Mouse (Mus musculus) megakaryocyte-erythroid progenitor cell, adult 5-6 weeks (primary cell): ENCODE measurements around the gene Akirin1. TPM values are rescaled to one million over a fixed set of nuclear protein-coding genes. Genes with fewer than 3 reads are reported as not detected.

Experiments
- ATAC-seq: replicated peaks from 2 replicates; pipeline ENCODE4 v1.8.0; 2016; ENCODE audit warnings: mild to moderate bottlenecking, inconsistent platforms; ENCODE audit not compliant: severe bottlenecking, poor library complexity, low FRiP score, low TSS enrichment
- total RNA-seq, 2 experiments: library from RNA; stranded (forward) in 1 of 2; stranded (reverse) in 1 of 2; fragments of 200-1000, 215-1000 nt in 1 of 2; fragments of >200 nt in 1 of 2; fragmentation: Nextera tagmentation in 1 of 2; gene quantifications; 2 replicates each; pipeline ENCODE4 v1.2.3; 2014 to 2017

The Akirin1 gene
- total RNA-seq (2014; fragmentation: Nextera tagmentation) (27.4 and 34.6 TPM in 2 replicates), total RNA-seq (2017) (16.7 and 20.1 TPM in 2 replicates)

DNA sequence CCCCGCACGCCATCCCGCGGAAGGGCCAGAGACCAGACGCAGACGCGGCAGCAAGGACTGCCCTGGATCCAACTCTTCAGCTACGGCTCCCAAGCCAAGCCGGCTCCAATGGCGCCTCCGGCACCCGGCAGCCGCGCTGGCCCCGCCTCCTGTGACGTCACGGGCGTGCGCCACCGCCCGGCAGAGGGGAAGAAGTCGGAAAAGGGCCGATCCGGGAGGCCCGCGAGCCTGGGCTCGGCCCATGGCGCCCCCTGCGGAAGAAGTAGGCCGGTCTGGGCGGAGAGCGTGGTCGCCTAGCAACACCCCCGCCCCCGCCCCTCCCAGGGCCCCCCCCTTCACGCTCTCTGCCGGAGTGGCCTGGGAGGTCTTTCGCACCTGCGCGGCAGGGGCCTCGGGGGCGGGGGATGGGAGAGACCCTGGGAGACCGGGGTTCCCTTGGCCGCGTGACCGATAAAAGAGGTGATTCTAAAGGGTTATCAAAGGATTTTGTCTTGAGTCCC, at the start of gene Akirin1:
Gene Akirin1, minus strand, starts transcription at position 194 of the 500 bp plus-strand sequence.
- ATAC-seq: peak; percentile 91

DNA sequence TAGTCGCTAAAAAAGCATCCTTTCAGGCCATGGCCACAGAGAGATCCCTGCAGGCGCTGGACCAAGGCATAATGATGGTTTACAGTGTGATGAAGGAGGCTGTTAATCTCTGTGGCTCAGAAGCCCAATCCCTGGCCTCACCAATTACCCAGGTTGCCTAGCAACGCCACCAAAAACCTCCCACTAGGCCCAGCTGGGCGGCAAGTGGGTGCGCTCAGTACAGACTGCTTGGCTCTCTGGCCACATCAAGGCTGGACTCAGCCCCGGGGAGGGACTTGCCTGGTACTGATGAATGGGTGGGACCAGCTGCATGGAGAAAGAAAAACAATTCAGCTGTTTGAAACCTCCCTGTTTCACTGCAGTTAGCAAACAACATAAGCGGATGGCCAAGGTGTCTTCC, 47.7 kb upstream of the Akirin1 start:
- no peak for ATAC-seq

DNA sequence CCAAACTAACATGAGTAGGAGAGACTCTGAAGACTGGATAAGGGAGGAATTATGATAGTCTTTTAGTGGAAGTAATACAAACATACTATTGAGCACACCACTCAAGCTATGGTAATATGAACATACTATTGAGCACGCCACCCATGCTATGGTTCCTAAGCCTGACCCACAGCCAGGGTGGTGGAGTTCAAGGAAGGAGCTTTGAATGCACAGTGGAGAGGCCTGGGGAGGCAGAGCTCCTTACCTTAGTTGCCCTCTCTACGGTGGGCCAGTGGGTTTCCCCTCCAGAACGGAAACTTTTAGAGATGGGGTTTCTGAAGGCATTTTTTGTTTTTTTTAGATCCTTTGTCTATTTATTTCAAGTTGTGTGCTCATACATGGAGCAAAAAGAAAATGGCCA, 47.3 kb upstream of the Akirin1 start:
- ATAC-seq: no peak

DNA sequence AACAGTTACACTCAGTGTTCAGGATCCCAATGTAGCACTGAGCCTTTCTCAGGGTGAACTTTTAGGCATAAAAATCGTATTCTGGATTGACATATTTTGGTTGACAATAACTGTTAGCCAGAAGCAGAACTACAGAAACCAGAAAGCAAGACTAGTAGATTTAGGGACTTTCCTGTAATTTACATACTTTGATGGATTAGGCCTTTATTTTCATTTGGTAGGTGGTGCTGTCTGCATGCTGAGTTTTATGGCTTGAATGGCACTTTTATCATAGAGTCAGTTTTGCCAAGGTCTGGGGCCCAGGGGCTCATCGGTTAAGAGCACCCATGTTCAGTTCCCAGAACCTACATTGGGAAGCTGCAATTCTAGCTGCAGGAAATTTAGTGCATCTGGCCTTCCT, 44.9 kb upstream of the Akirin1 start:
- ATAC-seq: no peak

DNA sequence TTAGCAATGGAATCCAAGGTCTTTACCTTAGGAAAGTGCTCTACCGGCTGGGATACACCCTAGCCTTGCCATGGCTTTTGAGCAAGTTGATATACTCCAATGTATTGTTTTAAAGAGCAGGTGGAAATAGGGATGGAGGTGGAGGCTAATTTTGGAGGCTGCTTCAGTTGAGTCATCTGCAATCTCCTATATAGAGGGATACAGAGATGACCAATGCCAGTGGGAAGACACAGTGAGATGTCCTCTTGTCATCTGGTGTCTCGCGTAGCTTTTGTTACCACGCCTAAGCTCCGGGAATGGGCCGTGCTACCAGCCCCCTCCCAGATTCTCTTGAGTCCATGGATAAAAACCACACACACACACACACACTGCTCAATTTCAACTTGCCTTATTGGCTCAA, 43.0 kb upstream of the Akirin1 start:
- ATAC-seq: no peak

DNA sequence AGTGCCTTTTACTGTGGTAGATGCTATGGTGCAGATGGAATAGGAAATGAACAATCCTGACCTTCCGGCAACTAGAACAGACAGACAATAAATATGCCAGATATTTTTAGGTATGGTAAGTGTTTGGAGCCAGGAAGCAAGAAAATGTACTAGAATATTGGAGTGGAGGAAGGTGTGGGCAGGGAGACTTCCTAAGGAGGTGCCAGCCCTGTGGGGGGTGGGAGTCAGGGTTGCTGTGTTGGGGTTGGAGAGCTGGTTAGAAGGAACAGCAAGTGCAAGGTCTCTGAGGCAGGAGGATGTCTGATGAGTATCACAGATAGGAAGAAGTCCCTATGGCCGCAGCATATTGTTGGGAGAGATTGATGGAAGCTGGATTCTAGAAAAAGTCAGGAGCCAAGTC, 42.5 kb upstream of the Akirin1 start:
- ATAC-seq: no peak

DNA sequence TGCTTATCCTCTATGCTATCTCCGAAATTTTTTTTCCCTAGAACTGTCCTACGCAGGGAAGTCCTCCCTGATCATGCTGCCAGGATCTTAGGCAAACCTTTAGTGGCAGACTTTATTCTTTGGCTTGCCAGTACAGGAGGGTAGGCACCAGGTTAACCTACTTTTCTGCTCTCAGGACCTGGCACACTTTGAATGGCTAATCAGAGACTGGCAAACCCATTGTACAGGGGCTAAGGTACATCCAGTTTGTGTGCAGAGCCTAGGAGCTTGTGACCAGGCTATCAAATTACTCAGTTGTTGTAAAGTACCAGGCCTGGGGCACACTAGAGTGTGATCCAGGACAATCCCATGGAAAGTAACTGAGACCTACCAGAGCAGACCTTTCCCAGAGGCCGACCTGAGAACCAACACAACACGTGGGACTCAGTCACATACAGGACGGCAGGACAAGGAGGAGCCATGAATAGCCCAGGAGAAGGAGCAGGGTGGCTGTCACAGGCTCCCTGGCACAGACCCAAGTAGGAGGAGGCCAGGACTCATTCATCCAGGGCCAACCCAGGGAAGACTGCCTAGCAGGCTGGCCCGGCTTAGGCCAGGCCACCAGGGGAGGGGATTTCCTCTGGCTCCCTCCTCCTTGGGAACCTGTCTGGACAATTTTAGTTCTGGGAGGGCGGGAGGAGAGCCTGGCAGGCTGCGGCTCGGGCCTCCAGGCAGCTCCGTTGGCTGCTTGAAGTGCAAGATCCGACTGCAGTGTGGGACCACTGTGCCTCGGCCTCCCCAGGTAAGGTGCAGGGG, 37.2 kb upstream of the Akirin1 start, which contains the start of gene Rhbdl2:
Gene Rhbdl2, plus strand, starts transcription at position 684 of the 795 bp plus-strand sequence.
- no peak; the same call in 1 of the 2 replicates for ATAC-seq

DNA sequence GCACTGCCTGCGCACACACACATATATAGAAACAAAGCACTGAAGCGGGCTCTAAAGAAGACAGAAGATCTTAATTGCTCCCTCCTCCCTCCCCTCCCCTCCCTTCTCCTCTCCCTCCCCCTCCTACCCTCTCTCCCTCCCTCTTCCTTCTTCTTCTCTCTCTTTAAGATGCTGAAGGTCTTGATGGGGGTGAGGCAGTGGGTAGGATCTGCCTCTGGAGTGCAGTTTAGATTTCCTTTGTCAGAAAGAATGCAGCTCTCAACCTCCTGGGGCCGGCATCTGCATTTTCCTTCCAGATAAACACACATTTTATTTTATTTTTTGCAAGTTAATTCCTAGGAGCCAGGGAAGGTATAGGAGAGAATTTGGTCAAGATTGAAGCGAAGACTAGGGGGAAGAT, 18.1 kb upstream of the Akirin1 start:
- ATAC-seq: no peak

DNA sequence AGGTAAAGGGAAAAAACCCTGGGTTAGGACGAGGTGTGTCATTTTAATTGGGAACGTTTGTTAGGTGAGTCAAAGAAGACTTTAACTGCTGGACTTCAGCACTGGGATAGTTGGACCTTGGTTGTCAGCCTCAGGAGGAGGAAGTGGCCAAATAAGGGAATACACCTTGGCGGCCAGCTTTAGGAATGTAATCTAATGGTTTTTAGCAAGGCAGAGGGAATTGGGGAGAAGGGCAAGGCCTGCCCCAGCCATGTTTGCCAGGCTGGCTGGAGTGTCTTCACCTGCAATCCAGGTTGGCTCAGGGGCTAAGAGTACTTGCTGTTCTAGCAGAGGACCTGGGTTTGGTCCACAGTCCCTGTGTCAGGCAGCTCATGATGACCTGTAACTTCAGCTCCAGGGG, 17.7 kb upstream of the Akirin1 start:
- ATAC-seq: no peak

DNA sequence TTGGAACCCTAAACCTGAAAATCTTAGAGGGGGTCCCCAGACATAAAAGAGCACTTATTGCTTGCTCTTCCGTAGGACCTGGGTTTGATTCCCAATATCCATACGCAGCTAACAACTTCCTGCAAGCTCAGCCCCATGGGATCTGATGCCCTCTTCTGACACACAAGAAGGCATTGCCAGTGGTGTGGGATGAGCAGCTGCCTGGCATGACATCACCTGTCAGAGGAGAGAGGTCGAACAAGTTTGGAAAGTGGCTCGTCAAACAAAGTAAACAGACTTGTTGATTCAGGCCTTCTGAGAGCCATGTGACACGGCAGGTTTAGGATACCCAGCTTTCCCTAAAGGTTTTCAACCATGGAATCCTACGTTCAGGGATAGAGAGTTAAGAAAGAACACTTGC, 14.9 kb upstream of the Akirin1 start:
- ATAC-seq: no peak

DNA sequence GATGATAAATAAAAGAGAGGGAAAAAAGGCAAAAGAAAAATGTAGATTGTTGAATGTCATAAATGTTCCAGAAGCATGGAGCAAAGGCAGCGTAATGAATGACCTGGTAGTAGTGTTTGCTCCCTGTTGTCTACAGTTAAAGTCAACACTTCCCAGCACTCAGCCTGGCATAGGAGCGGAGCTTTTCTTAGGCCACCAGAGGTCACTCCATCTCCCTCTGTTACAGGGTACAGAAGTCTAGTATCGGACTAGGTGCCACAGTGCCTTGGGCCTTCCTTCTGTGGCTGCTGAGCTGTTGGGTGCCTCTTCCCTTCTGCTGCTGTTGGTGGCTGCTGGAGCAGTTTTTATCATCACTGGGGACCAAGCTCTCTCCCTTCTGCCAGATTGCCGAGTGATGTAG, 8.2 kb upstream of the Akirin1 start:
- peak; percentile 78 for ATAC-seq

DNA sequence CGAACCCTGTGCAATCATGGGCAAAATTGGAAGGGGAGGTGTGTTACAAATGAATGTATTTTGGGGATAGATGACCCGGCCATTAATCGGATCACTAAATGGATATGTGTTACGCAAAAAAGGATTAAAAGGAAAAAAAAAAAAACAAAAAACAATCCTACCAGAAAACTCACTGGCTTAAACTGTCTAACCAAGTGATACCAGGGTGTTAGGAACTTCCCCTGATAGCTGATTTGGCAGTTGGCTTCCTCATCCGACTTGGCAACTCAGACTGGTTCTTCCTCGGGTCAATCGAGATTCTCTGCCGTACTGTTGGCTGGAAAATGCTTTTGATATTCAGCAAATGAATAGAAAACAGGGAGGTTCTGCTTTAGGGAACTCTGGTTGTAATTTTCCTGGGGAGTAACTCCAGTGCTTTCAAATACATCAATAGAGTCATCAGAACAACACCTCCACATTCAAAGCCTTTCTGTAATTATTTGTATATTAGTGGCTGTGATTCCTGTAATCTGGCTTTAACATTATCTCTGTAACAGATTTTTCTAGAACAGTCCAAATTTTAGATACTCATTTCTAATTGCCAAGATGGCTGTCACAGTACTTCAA, 665 bp upstream of the Akirin1 start:
- ATAC-seq: 0 out of 2 replicates have a peak, but pooled peaks have one; percentile 27

DNA sequence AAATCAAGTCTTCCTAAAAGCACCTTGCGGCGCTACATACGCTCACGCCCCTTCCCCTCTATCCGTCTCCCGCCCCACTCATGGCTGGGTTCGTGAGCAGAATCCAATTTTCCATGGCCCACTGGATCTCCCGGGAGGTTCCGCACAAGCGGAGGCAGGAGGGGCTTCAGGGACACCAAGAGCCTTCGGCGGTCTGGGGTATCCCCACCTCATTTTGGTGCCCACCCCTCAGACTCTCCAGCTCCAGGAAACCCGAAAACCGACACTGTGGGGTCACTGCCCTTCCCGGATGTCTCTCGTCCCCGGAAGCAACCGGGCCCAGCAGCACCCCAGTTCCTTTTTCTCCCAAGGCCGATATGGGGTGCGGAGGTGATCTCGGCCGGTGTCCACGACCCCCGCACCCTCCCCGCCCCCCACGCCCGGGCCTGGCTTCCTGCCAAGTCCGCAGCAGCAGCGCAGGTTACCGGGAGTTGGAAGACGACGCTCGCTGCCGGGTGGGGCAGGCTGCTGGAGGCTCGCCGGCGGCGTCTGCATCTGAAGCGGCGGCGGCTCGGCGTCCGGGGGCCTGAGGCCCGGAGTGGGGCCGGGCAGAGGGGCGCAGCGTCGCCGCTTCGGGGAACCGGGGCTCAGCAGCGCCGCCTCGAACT, 538 bp downstream of the Akirin1 start:
- no peak for ATAC-seq

DNA sequence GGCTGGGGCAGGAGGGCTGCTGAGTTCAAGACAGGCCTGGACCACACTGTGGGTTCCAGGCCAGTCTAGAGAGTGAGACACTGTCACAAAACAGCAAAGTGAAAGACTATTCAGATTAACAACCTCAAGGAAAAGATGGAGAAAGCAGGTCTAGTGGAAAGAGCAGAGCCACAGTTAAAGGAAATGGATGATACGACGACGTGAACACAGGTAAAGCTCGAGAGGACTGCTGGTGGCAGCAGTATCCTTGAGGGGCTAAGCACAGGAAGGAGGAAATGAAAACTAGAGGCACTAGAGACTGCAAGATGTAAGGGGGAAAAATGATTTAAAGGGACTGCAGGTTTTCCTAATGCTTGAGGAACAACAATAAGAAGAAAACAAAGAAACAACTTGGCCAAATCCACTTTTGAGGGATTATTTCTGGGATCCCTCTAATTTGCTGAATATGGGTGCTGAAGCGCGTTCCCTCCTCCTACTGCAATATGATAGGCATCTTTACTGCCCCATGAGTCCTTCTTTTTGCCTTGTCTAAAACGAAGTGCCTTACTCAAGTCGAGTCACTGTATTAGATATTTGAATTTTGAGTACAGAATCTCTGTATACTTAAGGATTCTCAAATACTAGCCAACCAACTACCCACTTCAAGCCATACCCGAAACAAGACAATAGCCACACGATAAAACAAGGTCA, 1.3 kb downstream of the Akirin1 start:
- ATAC-seq: peak; percentile 54; the same call in 1 of the 2 replicates

DNA sequence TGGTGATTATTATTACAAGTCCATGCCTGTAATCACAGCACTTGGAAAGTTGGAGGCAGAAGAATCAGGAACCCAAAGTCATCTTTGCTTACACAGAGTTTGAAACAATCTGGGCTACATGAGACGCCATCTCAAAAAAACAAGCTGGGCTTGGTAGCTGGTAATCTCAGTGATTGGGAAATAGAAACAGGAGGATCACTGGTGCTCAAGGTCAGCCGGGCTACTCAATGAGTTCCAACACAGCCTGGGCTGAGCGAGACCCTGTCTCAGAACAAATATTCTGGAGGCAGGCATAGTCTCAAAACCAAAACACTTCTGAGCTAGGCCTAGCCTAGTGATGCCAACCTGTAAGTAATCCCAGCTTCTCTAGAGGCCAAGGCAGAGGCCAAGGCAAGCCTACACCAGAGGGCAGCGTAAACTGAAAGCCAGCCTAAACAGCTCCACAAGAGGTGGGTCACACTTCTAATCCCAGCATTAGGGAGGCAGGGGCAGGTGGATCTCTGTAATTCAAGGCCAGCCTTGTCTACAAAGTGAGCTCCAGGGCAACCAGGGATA, 4.8 kb downstream of the Akirin1 start:
- ATAC-seq: no peak

DNA sequence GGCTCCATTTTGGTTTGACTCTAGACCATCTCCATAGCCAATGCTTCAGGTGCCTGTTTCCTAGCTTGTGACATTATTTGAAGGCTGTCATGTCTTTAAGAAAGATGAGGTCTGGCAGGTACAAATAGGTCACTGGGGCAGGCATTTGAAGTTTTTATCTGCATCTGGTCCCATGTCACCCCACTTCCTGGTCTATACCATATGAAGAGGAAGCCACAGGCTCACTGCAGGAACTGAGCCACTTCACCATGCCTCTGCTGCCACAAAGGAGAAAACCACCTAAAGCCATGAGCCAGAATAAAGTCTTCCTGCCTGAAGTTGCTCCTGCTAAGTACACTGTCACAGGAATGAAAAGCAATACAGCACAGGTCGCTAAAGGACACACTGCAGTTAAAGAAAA, 7.3 kb downstream of the Akirin1 start:
- ATAC-seq: 0 out of 2 replicates have a peak, but pooled peaks have one; percentile 23

DNA sequence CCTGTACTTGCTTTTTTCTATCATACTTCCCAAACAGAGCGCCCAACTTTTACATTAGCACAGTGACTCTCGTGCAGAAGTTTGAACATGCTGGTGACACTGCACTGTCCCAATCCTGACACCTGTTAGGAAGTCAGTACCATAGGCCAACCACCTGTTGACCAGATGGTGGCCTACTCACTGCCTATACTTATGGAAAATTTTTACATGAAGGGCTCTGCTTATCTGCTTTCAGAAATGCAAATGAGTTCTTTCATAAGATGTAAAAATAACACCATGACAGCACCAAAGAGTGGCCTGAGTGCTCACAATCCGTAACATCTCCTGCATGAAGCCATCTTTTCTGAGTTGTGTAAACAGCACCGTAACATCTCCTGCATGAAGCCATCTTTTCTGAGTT, 11.4 kb downstream of the Akirin1 start:
- no peak for ATAC-seq

DNA sequence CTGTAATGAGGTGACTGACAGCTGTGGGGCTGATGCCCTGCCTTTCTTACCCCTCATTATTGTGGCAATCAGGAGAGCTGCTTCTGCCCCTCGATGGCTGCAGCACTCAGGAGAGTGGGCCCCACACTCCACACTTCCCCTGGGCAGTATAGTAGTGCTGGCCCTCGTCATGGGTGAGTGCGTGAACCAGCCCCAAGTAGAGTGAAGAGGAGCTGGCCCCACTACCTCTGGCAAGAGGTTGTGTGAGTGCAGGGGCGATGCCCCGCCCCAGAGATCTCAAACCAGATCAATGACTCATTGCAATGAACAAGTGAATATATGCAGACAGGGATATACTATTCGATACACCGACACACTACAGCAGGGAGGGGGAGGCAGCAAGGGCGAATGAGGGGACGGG, 16.6 kb downstream of the Akirin1 start:
- no peak for ATAC-seq

DNA sequence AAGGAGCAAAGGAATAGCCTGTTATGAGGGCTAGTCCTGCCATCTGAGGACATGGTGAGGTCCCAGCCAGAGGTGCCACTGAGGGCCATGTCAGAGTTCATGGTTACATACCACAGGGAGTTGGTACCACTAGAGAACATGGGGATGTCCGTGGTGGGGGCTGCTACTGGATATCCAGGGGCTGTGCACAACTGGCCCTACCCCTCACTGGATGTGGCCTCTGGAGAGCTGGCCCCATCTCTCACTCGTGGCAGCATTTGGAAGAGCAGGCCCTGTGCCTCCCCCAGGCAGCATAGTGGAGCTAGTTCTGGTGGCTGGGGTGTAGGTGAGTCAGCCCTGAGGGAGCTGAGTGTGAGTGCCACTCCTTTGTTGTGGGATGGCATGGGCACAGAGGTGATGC, 17.2 kb downstream of the Akirin1 start:
- ATAC-seq: 0 out of 2 replicates have a peak, but pooled peaks have one; percentile 26
